Mouse (Mus musculus) megakaryocyte, embryonic 14.5 days (primary cell): ENCODE results near the gene Msantd1. TPM values are rescaled to one million over a fixed set of nuclear protein-coding genes. Genes with fewer than 3 reads are reported as not detected.

Source experiments
- H3K27me3 ChIP-seq: replicated peaks from 2 replicates; pipeline ENCODE3; 2012; ENCODE audit warnings: inconsistent platforms
- H3K36me3 ChIP-seq: replicated peaks from 2 replicates; pipeline ENCODE3; 2012; ENCODE audit warnings: low read length, inconsistent platforms, mixed read lengths
- H3K4me1 ChIP-seq: 2 replicates; pipeline ENCODE4 v1.6.1; 2012; ENCODE audit warnings: inconsistent platforms
- H3K4me3 ChIP-seq: replicated peaks from 2 replicates; pipeline ENCODE3; 2012; ENCODE audit warnings: moderate library complexity, mild to moderate bottlenecking, inconsistent platforms
- H3K9me3 ChIP-seq: 2 replicates; pipeline ENCODE4 v1.6.1; 2012; ENCODE audit warnings: inconsistent platforms
- FLI1 ChIP-seq: IDR thresholded peaks from 2 replicates; pipeline ENCODE4 v1.6.1; 2012; ENCODE audit warnings: low read length, inconsistent platforms, mixed read lengths
- GATA1 ChIP-seq: IDR thresholded peaks from 3 replicates; pipeline ENCODE4 v1.6.1; 2012; ENCODE audit warnings: mixed read lengths, low read length, inconsistent platforms, borderline replicate concordance
- polyA plus RNA-seq: library from polyadenylated mRNA; stranded (reverse); fragments of >175 nt; gene quantifications from 2 replicates; pipeline ENCODE4 v1.2.3, GENCODE M21; 2012; ENCODE audit warnings: low replicate concordance; ENCODE audit not compliant: insufficient read depth

Msantd1 gene
- polyA plus RNA-seq, 1 experiment: 15.3 TPM

DNA sequence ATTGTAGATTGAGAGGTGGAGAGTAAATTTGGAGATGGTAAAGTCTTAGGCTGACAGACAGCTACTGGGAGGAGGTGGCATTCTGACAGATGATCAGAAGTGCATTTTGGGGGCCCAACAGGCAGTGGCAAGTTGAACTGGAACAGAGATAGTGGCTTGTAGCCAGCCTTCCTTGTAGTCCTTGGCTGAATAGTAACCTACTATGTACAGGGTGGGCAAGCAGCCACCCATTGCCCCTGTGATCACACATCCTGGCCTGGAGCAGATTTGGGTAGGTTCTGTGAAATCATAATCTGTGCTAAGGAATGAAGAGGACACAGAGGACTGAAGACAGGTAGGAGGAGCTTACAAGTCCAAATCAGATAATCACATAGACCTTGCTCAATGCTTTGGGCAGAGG lies 3.4 kb upstream of the Msantd1 start:
- Histone ChIP-seq H3K4me1 (peaks cover 70% of the 10 kb centered on the region), H3K27me3 (no peaks in the 10 kb centered on the region), H3K4me3 (no peak overlapping the region), H3K36me3 (peaks cover 97% of the 10 kb centered on the region), H3K9me3 (no peaks in the 10 kb centered on the region)
- TF ChIP-seq GATA1 (no peak), FLI1 (no peak)

DNA sequence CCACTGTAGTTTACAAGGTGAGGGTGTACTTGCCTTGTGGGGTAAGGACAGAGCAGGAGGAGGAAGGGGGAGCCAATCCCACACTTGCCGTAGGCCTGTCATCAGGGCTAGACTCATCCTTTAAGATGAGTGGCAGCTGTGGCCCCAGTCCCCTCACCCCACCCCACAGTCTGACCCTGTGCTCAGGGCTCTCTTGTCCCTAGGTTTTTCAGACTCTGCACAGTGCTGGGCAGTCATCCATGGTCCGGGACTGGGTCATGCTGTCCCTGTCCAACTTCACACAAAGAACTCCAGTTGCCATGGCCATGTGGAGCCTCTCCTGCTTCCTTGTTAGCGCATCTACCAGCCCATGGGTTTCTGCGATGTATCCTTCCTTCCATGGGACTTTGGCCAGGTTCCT lies 582 bp upstream of the Msantd1 start:
- no peak for TF ChIP-seq GATA1
- no peak for TF ChIP-seq FLI1
- peaks cover 91% of the 10 kb centered on the region for H3K36me3 ChIP-seq
- no peaks in the 10 kb centered on the region for H3K27me3 ChIP-seq
- H3K9me3 ChIP-seq: no peaks in the 10 kb centered on the region
- H3K4me1 ChIP-seq: peaks cover 91% of the 10 kb centered on the region
- peak overlapping the region; percentile 71 for H3K4me3 ChIP-seq

DNA sequence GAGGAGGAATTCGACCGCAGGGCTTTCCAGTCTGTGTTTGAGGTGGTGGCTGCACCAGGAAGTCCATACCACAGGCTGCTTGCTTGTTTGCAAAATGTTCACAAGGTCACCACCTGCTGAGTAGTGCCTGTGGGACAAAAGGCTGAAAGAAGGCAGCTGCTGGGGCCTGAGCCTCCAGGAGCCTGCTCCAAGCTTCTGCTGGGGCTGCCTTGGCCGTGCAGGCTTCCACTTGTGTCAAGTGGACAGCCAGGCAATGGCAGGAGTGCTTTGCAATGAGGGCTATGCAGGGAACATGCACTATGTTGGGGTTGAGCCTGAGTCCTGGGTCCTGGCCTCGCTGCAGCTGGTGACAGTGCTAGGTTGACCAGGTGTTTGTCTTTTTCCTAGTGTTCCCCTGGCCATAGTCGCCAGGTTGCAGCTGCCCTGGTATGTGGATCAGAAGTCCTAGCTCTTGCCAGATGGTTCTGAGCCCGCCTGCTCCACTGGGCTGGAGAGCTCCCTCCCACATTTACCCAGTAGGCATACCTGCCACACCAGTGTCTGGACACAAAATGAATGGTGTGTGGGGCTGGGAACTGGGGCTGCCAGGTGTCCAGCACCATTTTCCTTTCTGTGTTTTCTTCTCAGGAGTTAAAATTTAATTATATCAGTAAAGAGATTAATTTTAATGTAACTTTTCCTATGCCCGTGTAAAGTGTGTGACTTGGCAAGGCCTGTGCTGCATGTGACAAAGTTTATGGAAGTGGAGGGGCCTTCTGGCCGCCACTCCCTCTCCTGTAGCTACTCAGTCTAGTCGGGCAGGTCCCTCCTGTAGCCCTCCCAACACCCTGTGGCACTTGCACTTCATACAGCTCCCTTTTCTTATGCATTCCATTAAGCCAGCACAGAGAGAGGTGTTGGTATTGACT lies 1.2 kb downstream of the Msantd1 start:
- no peaks in the 10 kb centered on the region for H3K27me3 ChIP-seq
- peaks cover 96% of the 10 kb centered on the region for H3K4me1 ChIP-seq
- H3K9me3 ChIP-seq: no peaks in the 10 kb centered on the region
- H3K4me3 ChIP-seq: peak overlapping the region; percentile 89
- TF ChIP-seq FLI1: no peak
- TF ChIP-seq GATA1: no peak
- H3K36me3 ChIP-seq: peaks cover 93% of the 10 kb centered on the region

DNA sequence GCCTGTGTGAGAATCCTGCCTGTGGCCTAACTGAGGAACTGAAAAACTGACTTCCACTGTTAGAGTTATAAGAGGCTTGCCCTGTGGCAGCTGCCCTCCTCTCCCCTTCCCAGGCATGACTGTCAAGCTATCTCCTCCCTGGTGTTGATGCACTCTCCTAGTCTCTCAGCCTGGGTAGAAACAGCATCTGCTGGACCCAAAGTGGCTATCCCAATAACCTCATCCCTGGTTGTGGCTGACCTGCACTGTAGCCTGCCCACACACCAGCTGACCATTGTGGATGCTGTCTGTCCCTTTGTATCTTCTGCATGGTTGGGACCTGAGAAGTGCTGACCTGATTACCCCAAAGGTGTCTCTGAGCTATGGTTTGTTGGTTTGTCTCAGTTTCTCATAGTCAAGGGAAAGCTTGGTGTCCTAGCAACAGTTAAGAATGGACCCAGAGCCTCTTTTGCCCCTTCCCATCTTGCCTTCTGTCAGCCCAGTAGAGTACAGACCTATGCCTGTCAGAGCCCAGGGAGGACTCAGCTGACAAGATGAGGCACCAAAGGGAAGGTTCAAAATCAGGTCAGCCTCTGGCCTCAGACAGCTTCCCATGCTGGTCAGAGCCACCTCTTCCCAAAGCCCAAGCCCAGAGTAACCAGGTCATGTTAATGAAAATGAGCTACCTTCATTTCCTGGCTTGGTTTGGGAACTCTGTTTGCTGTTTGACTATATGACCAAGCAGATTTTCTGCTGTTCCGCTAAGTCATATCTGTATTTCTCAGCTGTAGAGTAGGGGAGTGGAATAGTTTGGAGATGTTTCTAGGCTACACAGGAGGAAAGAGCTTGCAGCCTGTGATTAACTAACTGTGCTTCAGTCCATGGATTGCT lies 2.1 kb downstream of the Msantd1 start:
- Histone ChIP-seq H3K36me3 (peaks cover 93% of the 10 kb centered on the region), H3K4me3 (peak overlapping the region; percentile 84), H3K9me3 (no peaks in the 10 kb centered on the region), H3K4me1 (peaks cover 100% of the 10 kb centered on the region), H3K27me3 (no peaks in the 10 kb centered on the region)
- TF ChIP-seq FLI1 (no peak), GATA1 (no peak)

DNA sequence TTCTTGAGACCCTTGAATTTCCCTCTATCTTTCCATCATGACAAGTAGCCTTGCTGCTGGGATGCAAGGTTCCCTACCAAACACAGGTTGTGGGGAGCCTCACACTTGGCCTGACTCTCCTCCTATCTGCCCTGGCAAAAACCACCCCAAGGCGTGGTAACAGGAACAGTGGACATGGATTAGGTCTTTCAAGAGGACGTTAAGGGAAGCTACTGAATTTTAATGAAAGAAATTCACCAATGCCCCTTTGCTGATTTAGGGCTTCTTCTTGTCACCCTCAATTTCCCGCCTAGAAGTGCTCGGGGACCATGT lies 2.6 kb downstream of the Msantd1 start:
- H3K36me3 ChIP-seq: peaks cover 93% of the 10 kb centered on the region
- H3K4me3 ChIP-seq: peak overlapping the region; percentile 13
- peaks cover 100% of the 10 kb centered on the region for H3K4me1 ChIP-seq

DNA sequence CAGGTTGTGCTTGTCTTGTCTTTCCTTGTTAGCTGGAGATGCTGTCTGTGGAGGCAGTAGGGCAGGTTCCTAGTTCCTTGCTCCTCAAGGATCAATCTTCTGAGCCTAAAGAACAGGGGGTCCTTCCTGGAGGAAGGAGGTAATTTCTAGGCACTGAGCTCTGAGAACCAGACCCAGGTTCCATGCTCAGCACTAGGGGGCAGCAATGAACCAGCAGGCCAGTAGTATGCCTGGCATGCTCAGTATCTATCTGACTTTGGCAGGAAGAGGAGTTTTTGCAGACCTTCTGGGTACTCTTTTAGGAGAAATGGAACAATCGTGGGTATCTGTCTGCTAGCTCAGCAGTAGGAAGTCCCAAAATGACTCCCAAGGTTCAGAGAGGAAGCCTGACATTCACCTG lies 8.0 kb downstream of the Msantd1 start:
- no peak for TF ChIP-seq FLI1
- no peak for TF ChIP-seq GATA1

More for the DNA sequence above, 2.6 kb downstream of the Msantd1 start:
- Histone ChIP-seq H3K9me3 (no peaks in the 10 kb centered on the region), H3K27me3 (no peaks in the 10 kb centered on the region)
- TF ChIP-seq GATA1 (no peak), FLI1 (no peak)

DNA sequence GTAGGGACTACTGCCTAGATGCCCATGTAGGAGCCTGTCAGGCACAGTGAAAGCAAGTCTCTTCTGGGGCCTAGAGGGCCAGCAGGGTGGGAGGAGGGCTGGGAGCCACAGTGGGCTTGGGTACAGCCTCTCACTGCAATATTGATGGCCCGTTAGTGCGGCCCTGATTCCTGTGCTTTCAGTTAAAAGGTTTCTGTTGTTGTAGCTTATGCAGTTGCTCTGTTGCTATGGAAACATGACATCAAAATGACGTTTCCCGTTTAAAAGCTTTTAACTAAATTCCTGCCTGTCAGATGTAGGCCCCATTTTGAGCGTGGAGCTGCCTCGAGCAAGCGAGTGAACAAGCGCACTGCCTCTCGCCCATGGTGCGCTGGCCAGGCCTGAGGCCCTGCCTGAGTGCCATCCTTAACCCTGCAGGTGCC lies 9.4 kb downstream of the Msantd1 start:
- H3K4me1 ChIP-seq: peaks cover 100% of the 10 kb centered on the region
- no peak overlapping the region for H3K4me3 ChIP-seq
- H3K36me3 ChIP-seq: peaks cover 94% of the 10 kb centered on the region
- H3K27me3 ChIP-seq: no peaks in the 10 kb centered on the region
- no peak for TF ChIP-seq FLI1
- TF ChIP-seq GATA1: no peak
- no peaks in the 10 kb centered on the region for H3K9me3 ChIP-seq

More for the DNA sequence above, 8.0 kb downstream of the Msantd1 start:
- Histone ChIP-seq H3K9me3 (no peaks in the 10 kb centered on the region), H3K4me1 (peaks cover 100% of the 10 kb centered on the region), H3K4me3 (no peak overlapping the region), H3K36me3 (peaks cover 93% of the 10 kb centered on the region), H3K27me3 (no peaks in the 10 kb centered on the region)

DNA sequence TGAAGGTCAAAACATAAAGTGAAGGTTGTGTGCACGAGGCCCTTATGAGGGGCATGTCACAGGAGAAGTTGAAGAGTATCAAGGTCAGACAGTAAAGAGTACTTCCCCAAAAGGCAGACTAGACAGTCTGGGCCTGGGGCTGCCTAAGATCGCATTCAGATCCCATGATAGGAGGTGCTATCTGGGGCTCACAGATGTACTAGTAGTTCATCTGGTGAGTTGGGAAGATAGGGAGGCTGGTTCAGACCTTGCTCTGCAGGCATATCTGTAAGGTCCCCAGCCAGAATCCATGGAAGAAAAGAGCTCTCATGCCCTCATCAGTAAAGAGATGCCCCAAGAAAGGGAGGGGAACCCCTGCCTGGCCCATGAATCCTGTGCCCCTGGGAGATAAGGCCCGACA lies 11.0 kb downstream of the Msantd1 start:
- Histone ChIP-seq H3K9me3 (no peaks in the 10 kb centered on the region), H3K4me3 (no peak overlapping the region), H3K27me3 (no peaks in the 10 kb centered on the region), H3K4me1 (peaks cover 100% of the 10 kb centered on the region), H3K36me3 (peaks cover 94% of the 10 kb centered on the region)
- TF ChIP-seq GATA1 (no peak), FLI1 (no peak)

DNA sequence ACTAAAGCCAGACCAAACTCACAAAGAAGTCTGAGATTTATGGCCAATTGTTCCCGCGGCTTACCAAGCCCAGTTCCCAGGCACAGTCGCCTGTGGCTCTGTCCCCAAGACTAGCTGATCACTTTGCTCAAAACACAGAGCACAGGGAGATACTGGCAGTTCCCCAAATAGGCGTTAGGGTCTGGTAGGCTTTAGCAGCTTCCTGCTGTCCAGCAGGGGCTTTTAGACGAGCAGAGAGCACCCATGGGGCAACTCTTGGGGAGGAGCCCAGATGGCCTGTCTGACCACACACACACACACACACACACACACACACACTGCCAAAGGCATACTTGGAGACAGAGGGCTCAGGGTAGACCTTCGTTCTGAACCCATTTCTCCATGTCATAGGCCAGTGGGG lies 14.7 kb downstream of the Msantd1 start:
- Histone ChIP-seq H3K27me3 (no peaks in the 10 kb centered on the region), H3K4me1 (peaks cover 97% of the 10 kb centered on the region), H3K36me3 (peaks cover 99% of the 10 kb centered on the region), H3K4me3 (peak overlapping the region; percentile 55), H3K9me3 (no peaks in the 10 kb centered on the region)
- TF ChIP-seq GATA1 (no peak), FLI1 (no peak)

DNA sequence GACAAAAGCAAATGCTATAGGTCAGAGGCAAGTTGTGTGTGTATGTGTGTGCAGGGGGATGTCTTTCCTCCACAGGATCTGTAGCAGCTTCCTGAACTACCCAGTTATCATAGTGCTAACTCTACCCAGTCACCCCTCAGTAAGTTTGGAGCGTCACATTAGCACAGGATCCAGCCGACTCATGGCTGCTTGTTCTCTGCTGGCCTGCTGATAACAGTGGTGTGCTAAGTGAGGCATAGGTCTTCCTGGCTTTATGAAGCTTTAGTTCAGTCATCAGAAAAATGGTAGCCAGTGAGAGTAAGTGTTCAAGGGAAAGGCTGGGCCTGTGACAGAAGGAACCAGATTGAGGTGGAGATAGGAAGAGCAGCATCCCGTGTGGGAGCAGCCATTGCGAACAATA lies 16.1 kb downstream of the Msantd1 start:
- Histone ChIP-seq H3K27me3 (no peaks in the 10 kb centered on the region), H3K36me3 (peaks cover 88% of the 10 kb centered on the region), H3K4me3 (peak overlapping the region; percentile 29), H3K4me1 (peaks cover 90% of the 10 kb centered on the region), H3K9me3 (no peaks in the 10 kb centered on the region)
- TF ChIP-seq GATA1 (peak; percentile 94), FLI1 (no peak)
